Mouse (Mus musculus): ENCODE results near the gene Shank2.

Shank2 gene

DNA sequence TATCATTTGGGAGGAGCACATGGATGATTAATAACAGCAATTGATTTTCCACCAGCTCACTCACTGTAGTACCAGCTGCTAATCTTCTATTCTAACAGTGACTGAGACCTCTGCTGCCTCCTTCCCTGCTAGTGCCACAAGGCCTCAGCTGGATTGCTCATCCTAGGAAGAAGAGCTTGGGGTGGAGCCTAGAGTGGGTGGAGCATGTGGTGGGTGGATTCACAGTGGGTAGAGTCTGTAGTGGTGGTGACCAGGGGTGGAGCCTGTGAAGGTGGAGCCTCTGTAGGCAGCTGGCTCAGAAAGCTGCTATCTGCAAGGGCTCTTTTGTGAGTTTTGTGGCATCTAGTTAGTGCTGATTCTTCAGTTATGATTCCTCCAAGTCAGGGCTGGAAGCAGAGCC lies 334.9 kb downstream of the Shank2 start:
- DNase-seq (ENCODE audit: low spot score), result peak; percentile 26

GRCm38 (mm10) chr7:144338694-144339093 lies 337.0 kb downstream of the Shank2 start:
- DNase-seq (ENCODE audit: low spot score), result no peak

- DNase-seq (ENCODE audit: low spot score), result no peak
Observed at GRCm38 (mm10) chr7:144340376-144340775, 338.6 kb downstream of the Shank2 start.

DNA sequence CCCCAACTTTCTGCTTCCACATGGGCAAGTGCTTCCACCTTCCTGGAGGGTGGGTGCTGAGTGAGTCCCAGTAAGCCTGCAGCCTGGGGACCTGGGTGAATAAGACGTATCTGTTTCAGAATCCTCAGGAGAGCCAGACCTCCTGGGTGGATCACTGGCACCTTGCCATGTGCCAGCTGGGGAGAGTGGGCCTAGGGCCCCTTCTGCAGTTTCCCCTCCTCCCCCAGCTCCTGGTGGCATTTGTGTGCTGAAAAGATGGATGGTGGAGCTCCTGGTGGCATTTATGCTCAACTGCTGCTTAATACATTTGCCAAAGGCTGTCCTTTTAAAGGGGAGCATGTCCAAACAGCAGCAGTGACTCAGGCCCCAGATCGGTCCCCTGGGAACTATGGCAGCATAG lies 364.4 kb downstream of the Shank2 start:
- no peak for DNase-seq (ENCODE audit: low spot score)

DNA sequence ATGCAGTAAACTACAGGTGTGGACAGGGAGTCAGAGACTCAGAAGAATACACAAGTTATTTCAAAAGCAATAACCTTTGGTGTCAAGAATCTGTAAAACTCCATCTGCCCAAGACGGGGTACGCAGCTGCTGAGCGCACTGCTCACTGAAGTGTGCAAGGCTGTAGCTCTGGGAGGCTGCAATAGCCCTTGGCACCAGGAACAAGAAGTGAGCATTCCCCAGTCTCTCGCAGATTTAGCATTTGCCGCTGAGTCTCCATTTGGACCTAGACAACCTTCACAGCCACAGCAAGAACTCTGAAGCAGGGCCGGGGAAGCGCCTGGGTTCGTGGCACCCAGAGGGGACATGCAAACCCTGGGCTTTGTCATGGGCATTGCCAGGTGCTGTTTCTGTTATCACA lies 371.3 kb downstream of the Shank2 start:
- no peak for DNase-seq (ENCODE audit: low spot score)

DNA sequence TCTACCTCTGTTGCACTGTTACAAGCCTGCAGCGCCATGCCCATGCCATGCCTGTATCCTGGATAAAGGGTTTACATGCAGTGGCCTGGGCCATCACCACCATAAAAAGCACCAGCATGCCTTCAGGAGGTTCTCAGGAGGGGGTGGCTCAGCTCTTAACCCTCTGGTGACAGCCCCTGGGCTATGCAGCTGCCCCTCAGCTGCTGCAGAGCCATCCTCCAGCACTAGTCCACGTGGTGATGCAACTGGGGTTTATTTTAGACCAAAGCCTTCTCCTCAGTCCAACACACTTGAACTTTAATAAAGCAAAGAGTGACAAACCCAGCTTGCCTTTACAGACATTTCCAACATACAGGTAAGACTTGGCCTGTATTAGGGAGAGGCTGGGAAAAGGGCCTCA lies 373.8 kb downstream of the Shank2 start:
- no peak for DNase-seq (ENCODE audit: low spot score)

DNA sequence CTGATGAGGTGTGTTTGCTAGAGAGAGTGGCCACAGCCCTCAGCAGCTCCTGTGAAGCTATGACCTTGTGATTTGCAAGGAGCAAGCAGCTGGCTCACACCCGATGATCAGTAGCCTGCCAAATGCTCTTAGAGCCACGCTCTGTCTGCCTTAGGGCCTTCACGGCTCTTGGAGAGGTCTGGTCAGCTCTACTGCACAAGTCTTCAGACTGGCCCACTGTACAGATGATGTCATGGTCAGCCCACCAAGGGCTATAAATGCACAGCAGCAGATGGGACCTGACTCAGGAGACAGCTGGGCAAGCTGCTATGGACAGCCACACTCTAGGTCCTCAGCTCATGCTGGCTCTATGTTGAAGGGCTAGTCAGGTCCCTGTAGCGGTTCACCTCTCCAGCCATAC lies 376.5 kb downstream of the Shank2 start:
- no peak for DNase-seq (ENCODE audit: low spot score)

GRCm38 (mm10) chr7:144379243-144379884 lies 377.6 kb downstream of the Shank2 start:
- no peak for DNase-seq (ENCODE audit: low spot score)

- DNase-seq (ENCODE audit: low spot score), result no peak
Observed at GRCm38 (mm10) chr7:144381588-144381987, 379.9 kb downstream of the Shank2 start.

DNA sequence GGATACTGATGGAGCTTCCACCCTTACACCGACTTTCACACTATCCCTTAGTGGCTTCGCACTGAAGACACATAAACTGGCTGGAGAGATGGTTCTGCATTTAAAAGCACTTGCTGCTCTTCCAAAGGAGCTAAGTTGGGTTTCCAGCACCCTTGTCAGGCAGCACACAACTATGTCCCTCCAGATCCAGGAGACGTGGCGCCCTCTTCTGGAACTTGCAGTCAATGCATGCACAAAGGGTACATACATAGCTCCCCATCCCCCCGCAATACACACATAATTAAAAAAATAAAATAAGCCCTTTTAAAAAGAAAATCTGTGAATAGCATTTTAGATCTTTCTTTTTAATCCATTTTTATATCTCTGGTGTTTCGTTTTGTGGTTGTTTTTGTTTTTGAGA lies 385.8 kb downstream of the Shank2 start:
- no peak for DNase-seq (ENCODE audit: low spot score)

- no peak for DNase-seq (ENCODE audit: low spot score)
Observed at GRCm38 (mm10) chr7:144389704-144390103, 388.0 kb downstream of the Shank2 start.

DNA sequence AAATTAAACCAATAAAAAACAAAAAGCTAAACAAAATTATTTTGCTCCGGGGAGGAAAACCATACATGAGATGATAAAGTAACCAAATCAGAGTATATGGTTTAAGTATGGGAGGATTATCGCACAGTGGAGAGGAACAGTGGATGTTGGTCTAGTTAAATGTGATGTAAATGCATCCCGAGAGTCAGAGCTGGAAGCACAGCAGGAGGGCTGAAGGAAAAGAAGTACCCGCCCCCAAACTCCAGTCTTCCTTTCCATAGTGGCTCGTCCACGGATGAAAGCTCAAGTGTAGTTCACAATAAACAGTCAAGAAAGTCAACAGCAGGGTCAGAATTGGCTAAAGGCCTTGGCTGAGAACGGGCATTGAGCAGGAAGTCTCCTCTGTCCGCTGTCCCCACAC lies 388.9 kb downstream of the Shank2 start:
- no peak for DNase-seq (ENCODE audit: low spot score)

- no peak for DNase-seq (ENCODE audit: low spot score)
Observed at GRCm38 (mm10) chr7:144391727-144392126, 390.0 kb downstream of the Shank2 start.

GRCm38 (mm10) chr7:144402492-144402891 lies 400.8 kb downstream of the Shank2 start:
- no peak for DNase-seq (ENCODE audit: low spot score)

GRCm38 (mm10) chr7:144407675-144408074 lies 405.9 kb downstream of the Shank2 start:
- DNase-seq (ENCODE audit: low spot score), result peak; percentile 21

DNA sequence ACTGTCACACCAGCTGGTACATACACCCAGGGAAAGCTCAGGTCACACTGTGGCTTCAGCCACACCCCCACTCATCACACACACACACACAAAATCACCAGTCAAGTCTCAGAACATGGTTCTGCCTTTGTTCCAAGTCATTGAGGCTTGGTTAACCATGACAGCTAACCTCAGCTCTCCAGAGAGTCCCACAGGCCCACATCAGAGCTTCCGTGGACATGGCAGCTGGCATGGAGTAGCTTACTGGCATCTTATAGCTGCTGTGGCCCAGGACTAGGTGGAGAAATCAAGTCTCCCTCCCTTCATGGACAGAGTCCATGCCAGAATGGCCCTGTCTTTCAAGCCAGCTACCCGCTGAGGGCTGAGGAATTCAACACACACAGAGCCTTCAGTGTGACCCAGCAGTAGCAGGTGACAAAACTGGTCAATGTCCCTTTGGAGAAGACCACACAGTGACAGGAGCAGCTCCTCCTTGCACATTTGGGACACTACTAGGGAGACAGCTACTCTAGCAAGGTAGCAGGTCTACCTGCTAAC lies 406.8 kb downstream of the Shank2 start:
- DNase-seq (ENCODE audit: low spot score), result no peak

DNA sequence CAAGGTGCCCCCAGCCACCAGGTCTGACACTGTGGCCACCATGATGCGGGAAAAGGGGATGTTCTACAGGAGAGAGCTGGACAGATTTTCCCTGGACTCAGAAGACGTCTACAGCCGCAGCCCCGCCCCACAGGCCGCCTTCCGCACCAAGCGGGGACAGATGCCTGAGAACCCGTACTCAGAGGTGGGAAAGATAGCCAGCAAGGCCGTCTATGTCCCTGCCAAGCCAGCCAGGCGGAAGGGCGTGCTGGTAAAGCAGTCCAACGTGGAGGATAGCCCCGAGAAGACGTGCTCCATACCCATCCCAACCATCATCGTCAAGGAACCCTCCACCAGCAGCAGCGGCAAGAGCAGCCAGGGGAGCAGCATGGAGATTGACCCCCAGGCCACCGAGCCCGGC lies 408.0 kb downstream of the Shank2 start:
- DNase-seq (ENCODE audit: low spot score), result no peak

DNA sequence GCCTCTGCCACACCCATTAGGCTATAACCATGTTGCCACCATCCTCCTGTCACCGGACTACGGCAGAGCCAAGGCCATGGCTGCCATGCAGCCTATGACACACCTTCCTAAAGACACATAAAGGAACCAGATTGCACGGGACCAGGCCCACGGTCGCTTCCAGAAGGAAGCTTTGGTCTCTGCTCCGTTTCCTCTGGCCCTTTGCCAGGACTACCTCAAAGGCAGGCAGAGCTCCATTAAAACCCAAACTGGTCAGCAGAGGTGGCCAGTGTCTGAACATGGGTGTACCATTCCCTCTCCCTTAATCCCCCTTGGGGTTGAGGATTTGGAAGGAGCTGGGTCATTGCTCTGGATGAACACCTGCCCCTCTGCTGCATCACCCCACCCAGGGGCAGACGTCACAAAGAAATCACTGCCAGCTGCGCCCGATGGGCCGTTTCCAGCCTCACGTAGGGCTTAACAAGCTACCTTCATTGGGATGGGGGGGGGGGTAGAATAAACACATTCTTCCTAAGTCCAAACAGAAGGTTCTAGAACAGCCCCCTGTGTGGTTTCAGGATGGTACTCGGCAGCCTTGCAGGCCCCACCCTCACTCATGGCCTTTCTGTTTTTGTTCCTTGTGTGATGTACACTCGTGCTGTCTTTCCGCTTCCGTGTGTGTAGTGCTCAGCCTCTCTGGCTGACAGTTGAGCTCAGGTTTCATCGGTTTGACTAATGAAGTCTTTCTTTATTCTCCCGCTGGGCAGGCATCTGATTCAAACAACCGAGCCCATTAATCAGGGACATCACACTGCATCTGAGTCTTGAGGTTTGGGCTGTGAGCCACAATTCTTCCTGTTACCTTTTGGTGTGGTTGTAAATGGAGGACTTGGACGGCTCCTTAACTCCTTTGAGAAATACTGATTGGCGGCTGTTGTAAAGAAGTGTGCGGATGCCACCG lies 410.5 kb downstream of the Shank2 start:
- no peak for DNase-seq (ENCODE audit: low spot score)

DNA sequence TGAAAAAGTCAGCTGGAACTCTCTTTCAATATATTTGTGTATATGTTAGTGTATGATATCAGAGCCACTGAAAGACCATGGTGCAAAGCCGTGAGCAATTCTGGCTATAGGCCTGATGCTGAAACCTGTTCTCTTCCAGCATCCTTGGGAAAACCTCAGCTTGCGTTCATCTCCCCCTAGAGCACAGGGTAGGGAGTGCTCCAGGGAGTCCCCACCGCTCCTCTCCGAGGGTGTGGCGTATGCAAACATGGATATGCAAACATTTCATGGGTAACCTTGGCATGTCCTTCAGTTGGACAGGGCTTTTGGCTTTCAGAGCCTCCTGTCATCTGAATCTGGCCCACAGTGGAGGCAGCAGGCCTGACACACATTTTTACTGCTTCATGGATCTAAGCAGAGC lies 412.9 kb downstream of the Shank2 start:
- no peak for DNase-seq (ENCODE audit: low spot score)

GRCm38 (mm10) chr7:144415795-144416194 lies 414.1 kb downstream of the Shank2 start:
- DNase-seq (ENCODE audit: low spot score), result peak; percentile 60

GRCm38 (mm10) chr7:144417234-144417633 lies 415.5 kb downstream of the Shank2 start:
- no peak for DNase-seq (ENCODE audit: low spot score)

DNA sequence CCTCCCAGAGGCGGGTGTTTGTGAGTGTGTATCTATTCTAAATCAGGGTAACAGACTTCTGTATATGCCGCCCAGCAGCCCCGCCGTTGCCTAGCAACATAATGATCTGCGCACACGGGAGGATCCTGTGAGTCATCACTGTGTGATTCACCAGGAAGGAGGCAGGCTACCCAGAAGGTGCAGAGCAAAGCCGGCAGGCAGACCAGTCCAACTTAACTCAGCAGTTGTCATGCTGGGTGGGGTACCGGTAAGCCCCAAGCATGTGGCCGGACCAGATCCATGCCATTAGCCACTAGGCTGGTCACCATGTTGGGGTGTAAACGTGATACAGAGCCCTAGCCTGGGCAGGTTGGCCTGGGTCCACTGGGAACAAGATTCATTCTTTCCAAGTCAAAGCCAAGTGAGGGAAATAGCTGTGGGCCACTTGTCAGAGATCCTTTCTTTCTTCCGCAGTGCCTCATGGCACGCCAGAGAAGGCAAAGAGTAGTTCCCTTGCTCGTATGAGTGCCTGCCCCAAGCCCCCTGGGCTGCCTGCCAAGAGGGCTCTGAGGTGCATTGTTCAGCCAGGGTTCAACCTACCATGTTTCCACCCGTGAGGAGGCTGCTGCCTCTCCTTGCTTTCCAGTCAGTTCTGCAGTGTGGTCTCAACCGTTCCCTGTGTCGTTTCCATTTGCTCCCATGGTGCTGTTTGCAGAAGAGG lies 416.1 kb downstream of the Shank2 start:
- DNase-seq (ENCODE audit: low spot score), result peak; percentile 93

- DNase-seq (ENCODE audit: low spot score), result no peak
Observed at GRCm38 (mm10) chr7:144420552-144420951, 418.8 kb downstream of the Shank2 start.

All from MN1 (cell line).